Mouse (Mus musculus): Measurements from ENCODE around the gene Lrmda.

Gene Lrmda

DNA sequence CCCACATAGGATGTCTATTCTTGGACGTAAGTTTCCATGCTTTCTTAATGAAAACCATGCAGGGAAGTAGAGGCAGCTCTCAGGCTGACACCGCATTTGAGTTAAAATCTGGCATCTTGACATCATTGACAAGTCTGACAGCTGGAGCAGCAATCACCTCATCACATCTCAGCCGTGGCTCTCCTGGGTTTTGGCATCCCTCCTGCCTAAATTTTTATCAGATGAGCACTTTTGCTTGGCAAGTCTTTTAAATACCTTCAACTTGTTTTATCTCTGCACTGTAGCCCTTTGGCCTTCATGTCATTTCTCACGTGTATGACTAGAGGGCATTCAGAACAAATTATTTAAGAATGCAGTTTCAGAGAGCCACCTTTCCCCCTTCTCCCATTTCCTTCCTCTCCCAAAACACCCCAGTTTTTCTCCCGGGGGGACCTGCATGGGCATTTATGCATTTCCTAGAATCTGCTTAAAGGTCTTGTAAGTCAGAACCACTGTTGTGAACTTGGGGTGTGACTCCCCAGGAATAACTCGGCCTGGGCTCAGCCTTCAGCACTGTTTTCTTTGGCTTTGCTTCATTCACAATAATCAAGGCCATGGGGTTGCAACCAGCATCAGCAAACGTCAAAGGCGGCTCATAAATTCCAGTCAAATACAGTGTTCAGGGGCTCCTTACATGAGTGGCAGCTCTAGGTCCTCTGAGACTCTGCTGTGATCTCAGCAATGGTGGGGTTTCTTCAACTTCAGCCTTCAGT lies 975.8 kb downstream of the Lrmda start:
- DNase-seq (ENCODE audit: extremely low spot score, low read depth, low spot score): no peak

DNA sequence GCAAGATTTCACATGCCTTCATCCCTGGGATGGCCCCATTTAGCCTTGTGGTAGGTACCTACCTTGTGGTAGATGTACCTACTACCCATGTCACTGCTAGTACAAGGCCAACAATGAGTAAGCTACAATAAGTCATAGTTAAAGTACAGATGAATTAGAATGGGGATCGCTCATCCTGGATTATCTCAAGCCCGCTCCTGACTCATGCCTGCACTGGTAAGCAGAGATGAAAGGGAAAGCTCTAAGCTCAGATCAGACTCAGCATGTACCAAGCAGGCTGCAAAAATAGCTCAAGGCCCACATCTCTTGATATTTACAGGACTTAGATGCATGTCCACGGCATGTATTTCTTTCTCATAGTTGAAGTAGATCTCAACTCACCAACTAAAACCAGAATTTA lies 979.4 kb downstream of the Lrmda start:
- no peak for DNase-seq (ENCODE audit: extremely low spot score, low read depth, low spot score)

DNA sequence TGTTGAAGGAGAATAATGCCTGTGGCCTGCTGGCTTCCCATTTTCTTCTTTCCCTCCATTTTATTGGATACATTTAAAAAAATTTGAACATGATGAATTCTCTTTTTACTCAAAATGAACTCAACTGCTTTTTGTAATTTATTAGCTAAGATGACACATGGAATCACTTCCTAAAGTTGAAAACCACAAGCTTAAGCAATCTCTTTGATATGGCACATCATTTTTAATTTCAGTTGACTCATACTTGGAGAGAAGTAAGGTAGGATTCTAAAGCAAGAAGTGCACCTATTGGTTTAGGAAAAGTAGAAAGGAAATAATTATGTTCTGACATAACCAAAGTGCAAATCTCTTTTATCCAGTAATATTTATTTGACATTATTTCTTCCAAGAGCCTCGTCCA lies 992.5 kb downstream of the Lrmda start:
- no peak for DNase-seq (ENCODE audit: extremely low spot score, low read depth, low spot score)

DNA sequence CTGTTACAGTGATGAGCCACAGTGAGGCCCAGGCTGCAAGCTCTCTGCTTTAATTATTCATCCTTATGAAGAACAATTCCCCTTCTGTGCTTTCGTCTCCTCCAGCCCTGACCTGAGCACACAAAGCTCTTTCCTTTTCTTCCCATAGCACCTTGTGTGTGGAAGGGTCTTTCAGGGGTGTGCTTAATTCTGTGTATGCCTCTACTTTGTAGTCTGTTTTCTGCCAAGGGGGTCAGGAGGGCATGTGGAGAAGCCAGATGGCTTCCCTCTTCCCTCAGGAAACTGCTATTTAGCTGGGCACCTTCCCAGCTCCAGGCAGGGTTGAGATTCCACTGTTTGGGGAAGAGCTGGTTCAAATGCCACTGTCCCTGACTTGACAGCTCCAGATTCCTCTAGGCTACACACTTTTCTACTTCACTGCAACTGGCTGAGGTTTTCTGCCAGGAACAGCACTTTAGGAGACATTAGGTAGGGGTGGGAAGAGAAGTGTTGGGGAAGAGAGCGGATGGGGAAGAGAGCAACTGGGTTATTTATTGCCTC lies 995.3 kb downstream of the Lrmda start:
- DNase-seq (ENCODE audit: extremely low spot score, low read depth, low spot score): peak; percentile 30

DNA sequence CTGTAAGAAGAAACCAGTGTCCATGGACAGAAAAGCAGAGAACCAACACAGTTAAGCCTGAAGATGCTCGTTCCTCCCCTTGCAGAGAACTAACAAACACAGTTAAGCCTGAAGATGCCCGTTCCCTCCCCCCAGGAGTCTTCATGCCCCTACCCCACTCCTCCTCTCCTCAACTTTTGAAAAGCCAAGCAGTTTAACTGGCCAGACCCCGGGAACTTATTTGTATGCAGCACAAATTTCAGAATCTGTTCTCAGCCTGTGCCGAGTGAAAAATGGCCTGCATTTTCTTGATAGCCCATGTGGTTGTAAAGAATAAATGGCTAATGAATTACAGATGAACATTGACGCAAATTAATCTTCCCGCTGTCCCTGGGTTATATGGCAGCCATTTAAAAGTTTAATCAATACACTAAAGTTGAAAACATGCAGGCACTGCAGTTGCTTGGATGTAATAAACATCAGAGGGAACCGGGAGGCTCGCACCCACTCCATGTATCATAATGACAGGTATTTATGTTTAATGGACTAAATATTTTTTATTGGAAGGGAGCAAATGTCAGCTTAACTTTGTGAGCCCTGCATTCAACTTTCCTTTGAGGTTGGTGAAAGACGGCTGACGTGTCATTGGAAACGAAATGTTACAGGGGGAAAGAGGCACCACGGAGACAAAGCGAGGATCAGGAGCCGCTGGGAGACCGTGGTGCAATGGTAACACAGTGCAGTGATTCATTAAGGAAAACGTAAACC lies 996.0 kb downstream of the Lrmda start:
- peak; percentile 93 for DNase-seq (ENCODE audit: extremely low spot score, low read depth, low spot score)

DNA sequence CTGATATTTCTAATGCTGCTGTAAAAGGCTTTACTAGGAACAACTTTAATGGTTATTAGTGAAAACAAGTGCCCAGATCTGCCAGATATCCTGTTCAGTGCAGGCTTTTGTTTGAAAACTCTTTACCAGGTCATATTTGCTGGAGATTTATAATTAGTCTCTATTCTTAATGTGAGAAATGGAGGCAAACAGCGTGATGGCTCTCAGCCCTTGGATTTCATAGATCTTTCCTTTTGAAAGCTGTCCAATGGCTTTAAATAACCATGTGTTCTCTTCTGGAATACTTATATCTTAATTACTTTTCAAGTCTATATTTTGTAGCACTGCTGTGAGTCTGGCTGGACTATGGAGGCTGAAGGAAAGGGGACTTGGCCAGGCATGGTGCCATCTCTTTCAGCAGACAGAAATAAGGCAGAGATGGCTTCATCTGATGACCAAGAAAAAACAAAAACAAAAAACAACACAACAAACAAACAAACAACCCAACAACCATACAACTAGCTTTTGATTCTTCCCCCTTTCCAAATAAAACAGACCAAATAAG lies 996.6 kb downstream of the Lrmda start:
- no peak for DNase-seq (ENCODE audit: extremely low spot score, low read depth, low spot score)

DNA sequence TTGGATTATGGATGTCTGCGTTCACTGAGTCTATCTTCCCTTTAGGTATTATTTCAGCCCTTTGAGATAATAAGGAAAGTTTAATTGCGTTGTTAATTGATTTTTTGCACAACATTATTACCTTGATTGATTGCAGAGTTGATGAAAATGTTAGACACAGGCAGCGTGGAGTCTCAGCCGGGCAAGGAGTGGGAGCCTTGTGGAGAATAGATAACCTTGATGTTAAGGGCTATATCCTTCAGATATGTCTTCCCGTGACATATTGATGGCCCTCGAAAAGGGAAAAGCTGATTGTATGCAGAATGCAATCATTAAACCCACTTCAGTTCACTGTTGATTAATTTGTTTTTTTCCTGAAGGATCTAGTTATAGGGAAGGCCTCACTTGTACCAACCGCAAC lies 1021.5 kb downstream of the Lrmda start:
- DNase-seq (ENCODE audit: extremely low spot score, low read depth, low spot score): no peak

DNA sequence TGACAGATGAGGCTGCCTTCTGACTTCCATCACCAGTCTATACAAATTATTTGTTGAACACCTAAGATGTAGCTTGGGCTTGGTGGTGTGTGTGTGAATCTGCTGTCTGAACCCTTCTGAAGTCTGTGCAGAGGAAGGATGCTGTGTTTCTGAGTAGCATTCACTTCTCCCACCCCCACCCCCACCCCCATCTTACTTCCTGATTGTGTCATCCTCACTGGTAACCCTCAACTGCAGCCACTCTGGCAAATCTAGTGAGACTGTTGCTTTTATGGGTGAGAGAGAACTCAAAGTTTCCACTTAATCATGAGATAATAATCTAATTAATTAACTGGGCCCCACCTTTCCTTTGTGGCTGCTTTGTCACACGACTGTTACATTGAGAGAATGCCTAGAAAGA lies 1025.8 kb downstream of the Lrmda start:
- no peak for DNase-seq (ENCODE audit: extremely low spot score, low read depth, low spot score)

DNA sequence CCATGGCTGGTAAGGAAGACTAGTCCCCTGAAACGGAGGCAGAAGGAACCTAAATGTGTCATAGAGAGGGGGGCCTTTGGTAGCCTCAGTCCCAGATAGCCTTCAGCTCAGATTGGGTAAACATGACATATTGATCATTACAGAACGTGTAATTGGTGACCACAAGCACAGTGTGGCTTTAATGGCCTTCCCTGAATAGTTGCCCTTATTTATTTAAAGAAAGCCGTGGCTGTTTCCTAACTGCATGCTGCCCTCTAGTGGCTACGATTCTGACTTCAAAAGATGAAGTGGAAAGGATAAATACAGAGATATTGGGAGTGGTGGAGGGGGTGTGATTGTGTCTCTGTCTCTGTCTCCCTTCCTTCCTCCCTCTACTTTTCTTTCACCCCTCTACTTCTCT lies 1026.8 kb downstream of the Lrmda start:
- peak; percentile 53 for DNase-seq (ENCODE audit: extremely low spot score, low read depth, low spot score)

DNA sequence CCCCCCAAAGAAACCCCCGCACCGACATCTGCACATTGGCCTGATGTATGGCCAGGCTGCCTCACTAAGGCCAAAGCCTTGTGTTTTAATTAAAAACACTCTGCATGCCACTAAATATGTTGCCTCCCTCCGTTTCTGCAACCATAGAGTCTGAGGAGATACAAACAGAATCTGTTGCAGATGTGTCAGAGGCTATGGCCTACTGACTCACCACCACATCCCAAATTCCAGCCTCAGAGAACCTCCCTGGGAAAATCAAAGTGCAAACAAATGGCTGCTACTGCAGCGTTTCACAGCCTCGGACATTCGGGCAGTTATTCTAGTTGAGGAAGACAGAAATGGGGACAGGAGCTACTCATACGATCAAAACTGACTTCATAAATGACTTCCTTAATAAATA lies 1031.9 kb downstream of the Lrmda start:
- DNase-seq (ENCODE audit: extremely low spot score, low read depth, low spot score): no peak

DNA sequence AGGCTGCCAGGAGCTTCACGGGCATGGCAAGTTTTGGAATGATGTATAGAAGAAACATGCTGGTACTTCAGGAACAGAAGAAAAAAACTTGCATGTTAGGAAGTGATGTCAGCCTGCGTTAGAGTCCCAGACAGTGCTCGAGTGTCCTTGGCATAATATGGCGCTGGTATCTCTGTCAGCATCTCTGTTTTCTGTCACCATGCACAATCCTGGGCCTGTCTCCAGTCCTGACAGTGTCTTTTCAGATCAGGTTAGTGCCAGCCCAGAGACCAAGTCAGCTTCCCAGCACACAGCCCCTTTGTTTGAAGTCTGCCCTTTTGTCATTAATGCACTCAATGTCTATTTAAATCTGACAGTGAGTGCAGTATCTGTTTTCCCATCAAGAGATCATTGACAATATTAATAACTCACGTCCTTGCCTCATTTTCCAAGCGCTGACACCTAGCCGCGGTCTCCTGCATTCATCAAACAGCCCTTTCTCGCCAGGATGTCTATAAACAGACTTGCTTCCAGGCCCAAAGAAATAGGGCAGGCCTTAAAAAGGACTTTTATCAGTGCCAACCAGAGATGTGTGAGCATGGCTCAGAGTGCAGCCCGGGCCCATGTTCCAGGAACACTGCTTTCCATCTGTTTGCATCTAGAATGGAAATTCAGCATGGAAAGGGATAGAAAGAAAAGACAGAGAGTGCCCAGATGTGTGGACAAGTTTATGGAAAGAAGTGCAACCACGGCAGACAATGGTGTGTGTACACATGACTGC lies 1033.5 kb downstream of the Lrmda start:
- no peak for DNase-seq (ENCODE audit: extremely low spot score, low read depth, low spot score)

DNA sequence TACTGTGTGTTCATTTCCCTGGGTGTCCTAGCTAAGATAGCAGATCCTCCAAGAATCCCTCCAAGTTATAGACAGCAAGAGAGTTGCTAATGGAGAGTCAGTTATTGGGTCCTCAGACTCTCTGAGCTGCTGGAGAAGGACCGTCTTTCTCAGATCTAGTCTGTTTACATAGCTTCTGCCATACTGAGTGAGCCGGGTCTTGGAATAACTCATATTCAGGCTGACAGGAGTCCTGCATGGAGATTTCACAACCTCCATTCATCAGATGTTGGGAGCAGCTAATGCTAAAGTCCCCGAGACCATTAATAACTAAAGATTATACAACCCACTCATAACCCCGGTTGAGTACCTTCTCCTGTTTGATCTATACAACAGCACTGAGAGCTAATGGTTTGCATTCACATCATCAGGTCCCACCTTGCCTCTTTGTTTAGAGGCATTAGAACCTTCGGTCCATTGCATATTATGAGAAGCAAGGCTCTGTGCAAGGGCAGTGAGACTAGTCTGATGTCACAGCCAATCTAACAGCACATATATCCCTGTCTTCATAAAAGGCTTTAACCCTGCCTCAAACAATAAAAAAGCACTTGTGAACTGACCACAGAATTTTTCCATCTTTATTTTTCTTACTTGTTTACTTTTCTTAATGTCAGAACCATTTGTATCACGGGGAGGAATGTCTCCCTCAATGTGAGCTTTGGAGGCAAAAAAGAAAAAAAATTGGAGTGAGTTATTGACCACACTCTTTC lies 1037.9 kb downstream of the Lrmda start:
- no peak for DNase-seq (ENCODE audit: extremely low spot score, low read depth, low spot score)

DNA sequence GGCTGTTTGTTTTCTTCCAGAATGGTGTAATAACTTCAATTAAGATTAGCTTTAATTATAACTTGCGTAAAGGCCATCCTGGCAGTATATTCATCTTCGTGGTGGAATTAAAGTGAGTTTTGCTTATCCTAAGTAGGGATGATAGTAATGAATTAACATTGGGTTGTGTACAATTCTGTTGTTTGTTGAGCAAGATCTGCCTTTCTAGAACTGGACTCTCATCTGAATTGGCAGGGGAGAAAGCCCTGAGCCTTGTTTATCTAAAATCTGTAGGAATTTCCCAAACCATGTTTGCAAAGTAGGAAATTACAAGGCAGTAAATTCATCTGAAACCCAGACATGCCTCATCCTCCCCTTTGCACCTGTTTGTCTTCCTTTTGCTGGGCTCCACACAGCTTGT lies 1038.5 kb downstream of the Lrmda start:
- DNase-seq (ENCODE audit: extremely low spot score, low read depth, low spot score): no peak

DNA sequence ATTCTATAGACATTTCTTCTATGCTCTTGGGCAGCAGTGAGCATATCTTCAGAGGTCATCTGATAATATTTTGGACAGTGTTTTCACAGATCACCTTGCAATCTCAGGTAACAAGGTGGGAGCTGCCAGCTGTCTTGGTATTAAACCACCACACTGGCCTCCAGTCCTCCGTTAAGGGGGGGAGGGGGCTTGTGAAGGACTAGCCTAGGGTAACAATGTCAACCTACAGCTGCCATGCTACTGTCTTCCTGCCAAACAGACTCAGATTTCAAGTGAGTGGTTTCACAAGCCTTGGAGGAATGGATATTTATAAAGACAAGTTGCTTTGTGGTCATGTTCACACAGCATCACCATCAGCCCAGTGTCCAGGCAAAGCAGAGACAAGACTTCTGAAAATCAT lies 1059.2 kb downstream of the Lrmda start:
- DNase-seq (ENCODE audit: extremely low spot score, low read depth, low spot score): no peak

DNA sequence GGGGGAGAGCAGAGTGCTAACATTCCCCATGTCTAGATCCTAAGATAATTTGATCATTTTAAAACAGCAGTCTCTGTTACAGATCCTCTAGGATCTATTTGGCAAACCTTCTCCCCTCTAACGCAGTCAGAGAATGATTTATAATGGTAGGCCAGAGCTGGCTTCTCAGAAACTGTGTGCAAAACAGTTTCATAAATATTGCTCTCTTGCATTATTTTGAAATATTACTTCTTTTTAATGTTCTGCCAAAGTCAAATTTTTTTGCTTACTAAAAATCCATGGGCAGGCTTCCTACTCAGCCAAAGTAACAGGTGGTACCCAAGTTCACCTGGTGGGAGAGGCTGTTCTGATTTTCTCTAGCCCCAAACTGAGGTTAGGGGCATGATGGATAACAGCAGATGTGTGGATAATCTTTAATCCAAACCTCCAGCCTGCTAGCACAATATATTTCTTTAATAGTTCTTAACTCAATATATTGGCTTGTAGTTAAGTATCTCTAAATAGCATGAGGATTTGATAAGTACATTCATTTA lies 1064.8 kb downstream of the Lrmda start:
- DNase-seq (ENCODE audit: extremely low spot score, low read depth, low spot score): no peak

DNA sequence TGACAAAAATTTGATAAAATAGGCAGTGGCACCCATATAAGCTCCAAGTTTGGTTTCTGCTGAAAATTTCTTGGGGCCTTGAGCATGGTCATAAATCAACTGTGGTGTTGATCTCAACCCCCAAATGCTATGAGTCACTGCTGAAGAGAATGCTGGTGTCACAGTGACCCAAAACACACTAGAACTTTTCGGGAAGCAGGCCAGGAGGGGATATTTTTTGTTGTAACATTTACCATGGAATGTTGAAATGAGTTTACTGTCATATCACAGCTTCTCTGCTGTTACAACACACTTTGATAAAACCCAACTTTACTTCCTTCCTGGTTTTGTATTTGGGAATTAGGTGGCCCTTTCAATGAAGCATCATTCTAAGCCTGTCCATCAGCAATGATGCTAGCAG lies 1065.3 kb downstream of the Lrmda start:
- no peak for DNase-seq (ENCODE audit: extremely low spot score, low read depth, low spot score)

DNA sequence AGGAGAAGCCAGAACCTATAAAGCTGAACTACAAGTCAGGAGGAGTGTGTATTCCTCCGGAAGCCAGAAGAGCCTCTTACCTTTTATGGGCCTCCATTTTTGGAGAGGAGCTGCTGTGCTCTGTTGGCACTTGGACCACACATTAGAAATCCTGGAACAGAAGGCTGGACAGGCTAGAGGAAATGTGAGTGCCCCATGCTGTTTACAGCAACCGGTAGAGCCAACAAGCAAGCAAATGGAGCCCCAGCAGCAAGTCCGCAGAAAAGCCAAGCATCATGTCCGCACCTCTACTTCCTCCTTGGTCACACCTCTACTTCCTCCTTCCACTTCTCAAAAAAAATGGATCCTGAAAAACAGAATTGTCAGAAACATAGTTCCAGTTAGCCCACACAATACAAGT lies 1073.8 kb downstream of the Lrmda start:
- DNase-seq (ENCODE audit: extremely low spot score, low read depth, low spot score): no peak

DNA sequence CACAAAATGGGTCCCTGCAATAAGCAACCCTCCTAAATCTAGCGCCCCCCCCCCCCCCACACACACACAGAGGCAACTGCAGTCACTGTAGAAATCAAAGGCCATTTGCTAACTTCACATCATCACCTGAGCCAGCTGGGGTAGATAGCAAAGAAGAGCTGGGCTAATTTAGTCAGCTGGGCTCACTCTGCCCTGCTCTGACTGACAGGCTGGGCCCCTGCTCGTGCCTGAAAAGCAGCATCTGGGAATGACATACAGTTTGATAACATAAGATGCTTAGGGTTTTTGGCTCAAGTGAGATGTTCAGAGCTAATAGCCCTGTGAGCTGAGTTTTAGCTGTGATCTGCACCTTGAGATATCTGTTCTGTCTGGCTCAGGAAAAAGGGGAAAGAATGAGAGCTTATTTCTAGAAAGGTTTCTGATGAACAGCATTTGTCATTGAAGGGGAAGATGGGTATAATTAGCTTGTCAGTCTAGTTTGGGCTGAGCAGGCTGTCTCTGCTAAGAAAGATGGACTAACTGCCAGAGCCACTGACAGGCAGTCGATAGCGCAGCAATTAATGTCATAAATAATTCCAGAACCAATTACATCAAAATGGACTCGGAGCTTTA lies 1075.1 kb downstream of the Lrmda start:
- no peak for DNase-seq (ENCODE audit: extremely low spot score, low read depth, low spot score)

DNA sequence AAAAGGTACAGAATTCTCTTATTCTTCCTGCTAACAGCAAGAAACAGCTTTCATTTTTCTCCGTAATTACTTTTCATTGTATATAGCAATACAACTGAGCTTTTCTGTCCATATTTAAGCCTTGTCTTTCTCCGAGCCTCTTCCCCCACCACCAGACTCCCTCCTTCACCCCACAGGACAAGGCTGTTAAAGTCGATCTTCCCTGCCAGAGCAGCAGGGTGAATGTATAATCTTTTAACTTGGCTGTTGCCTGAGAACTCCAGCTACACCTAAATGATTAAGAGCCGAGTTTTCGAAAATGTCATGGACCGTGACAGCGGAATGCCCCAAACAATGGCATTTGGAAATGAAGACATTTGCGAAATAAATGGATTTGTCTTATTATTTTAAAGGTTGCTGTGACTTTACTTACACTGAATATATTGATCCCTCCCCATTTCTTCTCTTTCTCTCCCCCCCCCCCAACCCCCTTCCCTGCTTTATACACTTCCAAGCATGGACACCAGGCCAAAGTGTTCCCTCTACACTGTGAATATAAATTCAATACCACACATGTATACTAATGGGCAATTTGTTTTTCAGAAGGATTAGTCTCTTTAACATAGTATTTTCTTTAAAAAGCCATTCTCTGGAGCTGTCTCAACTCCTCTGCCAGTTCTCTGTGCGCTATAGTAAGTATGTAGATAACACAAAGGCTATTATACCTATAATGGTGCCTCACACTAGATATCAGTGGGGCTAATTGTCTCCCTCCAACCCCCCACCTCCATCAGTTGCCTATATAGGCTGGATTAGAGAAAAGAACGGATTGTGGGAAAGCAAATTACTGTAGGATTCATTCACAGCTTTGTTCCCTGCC lies 1075.9 kb downstream of the Lrmda start:
- no peak for DNase-seq (ENCODE audit: extremely low spot score, low read depth, low spot score)

All from hindlimb bud, embryonic 11.5 days (tissue).